Mouse (Mus musculus) myocyte (in vitro differentiated cells): ENCODE results near the gene Zfp644. TPM values are rescaled to one million over a fixed set of nuclear protein-coding genes. Genes with fewer than 3 reads are reported as not detected.

Experiments
- H3K27me3 ChIP-seq: one replicate; pipeline ENCODE4 v1.6.1; 2011; ENCODE audit not compliant: control insufficient read depth, insufficient read depth, insufficient read length
- H3K36me3 ChIP-seq: one replicate; pipeline ENCODE4 v1.6.1; 2011; ENCODE audit not compliant: control insufficient read depth, insufficient read depth
- H3K4me2 ChIP-seq: one replicate; pipeline ENCODE4 v1.6.1; 2011; ENCODE audit warnings: low read depth, control low read depth
- H3K4me3 ChIP-seq: one replicate; pipeline ENCODE4 v1.5.1; 2011; ENCODE audit warnings: mild to moderate bottlenecking, control low read depth, moderate library complexity
- H3K79me2 ChIP-seq: one replicate; pipeline ENCODE4 v1.6.1; 2011; ENCODE audit not compliant: control insufficient read depth, insufficient read depth
- H3ac ChIP-seq: one replicate; pipeline ENCODE4 v1.6.1; 2011; ENCODE audit not compliant: control insufficient read depth, insufficient read length
- CEBPB ChIP-seq: IDR thresholded peaks from 2 replicates; pipeline ENCODE4 v1.6.1; 2011; ENCODE audit warnings: mild to moderate bottlenecking, moderate library complexity; ENCODE audit not compliant: poor library complexity, insufficient read depth, severe bottlenecking
- E2F4 ChIP-seq: IDR thresholded peaks from one replicate; pipeline ENCODE4 v1.6.1; 2011; ENCODE audit warnings: mild to moderate bottlenecking, control low read depth, moderate library complexity; ENCODE audit not compliant: insufficient read depth
- MAX ChIP-seq: IDR thresholded peaks from one replicate; pipeline ENCODE4 v1.6.1; 2011; ENCODE audit warnings: low read depth, mild to moderate bottlenecking, control low read depth
- MYOD1 ChIP-seq, 3 experiments: IDR thresholded peaks; one replicate each; pipeline ENCODE4 v1.6.1; 2011; ENCODE audit warnings: control low read depth in 2 of 3, low read depth in 2 of 3, mild to moderate bottlenecking in 2 of 3, moderate library complexity in 1 of 3; ENCODE audit not compliant: insufficient read length in 2 of 3, control insufficient read depth in 1 of 3
- MYOG ChIP-seq, 3 experiments: IDR thresholded peaks; one replicate each; pipeline ENCODE4 v1.6.1; 2011; ENCODE audit warnings: control low read depth in 2 of 3, low read depth in 2 of 3, mild to moderate bottlenecking in 2 of 3; ENCODE audit not compliant: insufficient read length in 2 of 3, control insufficient read depth in 1 of 3, insufficient read depth in 1 of 3
- POLR2A ChIP-seq: IDR thresholded peaks from one replicate; pipeline ENCODE4 v1.6.1; 2011; ENCODE audit warnings: low read depth, mild to moderate bottlenecking, control low read depth, moderate library complexity; ENCODE audit not compliant: insufficient read length
- POLR2AphosphoS2 ChIP-seq: IDR thresholded peaks from one replicate; pipeline ENCODE4 v1.6.1; 2011; ENCODE audit warnings: low read depth, control low read depth; ENCODE audit not compliant: insufficient read length
- REST ChIP-seq: IDR thresholded peaks from one replicate; pipeline ENCODE4 v1.6.1; 2011; ENCODE audit warnings: mild to moderate bottlenecking, control low read depth, moderate library complexity; ENCODE audit not compliant: insufficient read depth, insufficient read length
- SRF ChIP-seq: IDR thresholded peaks from one replicate; pipeline ENCODE4 v1.6.1; 2011; ENCODE audit warnings: low read depth; ENCODE audit not compliant: control insufficient read depth, insufficient read length
- TCF12 ChIP-seq: IDR thresholded peaks from one replicate; pipeline ENCODE4 v1.6.1; 2011; ENCODE audit warnings: mild to moderate bottlenecking, control low read depth; ENCODE audit not compliant: poor library complexity, insufficient read depth, severe bottlenecking
- TCF3 ChIP-seq: IDR thresholded peaks from one replicate; pipeline ENCODE4 v1.6.1; 2011; ENCODE audit warnings: low read depth, control low read depth; ENCODE audit not compliant: insufficient read length
- USF1 ChIP-seq: IDR thresholded peaks from one replicate; pipeline ENCODE4 v1.6.1; 2011; ENCODE audit warnings: low read depth, mild to moderate bottlenecking, control low read depth, moderate library complexity
- polyA plus RNA-seq: library from polyadenylated mRNA; unstranded; fragments of >200 nt; fragmentation: generic; extraction: Trizol; gene quantifications from one replicate; pipeline ENCODE4 v1.2.1, GENCODE M21; 2012; ENCODE audit warnings: missing spikeins

Zfp644 gene
- polyA plus RNA-seq, 1 experiment = 5.1 TPM

GRCm38 (mm10) chr5:106604381-106604780 lies 92.7 kb downstream of the Zfp644 start:
- H3ac ChIP-seq = no peak overlapping the region
- H3K4me2 ChIP-seq = no peak overlapping the region
- no peaks in the 10 kb centered on the region for H3K27me3 ChIP-seq
- no peak overlapping the region for H3K4me3 ChIP-seq
- no peaks in the 10 kb centered on the region for H3K36me3 ChIP-seq
- no peaks in the 10 kb centered on the region for H3K79me2 ChIP-seq
- TF ChIP-seq CEBPB = no peak
- TF ChIP-seq TCF3 = no peak

GRCm38 (mm10) chr5:106599482-106599881 lies 97.6 kb downstream of the Zfp644 start:
- Histone ChIP-seq H3K36me3 (peaks cover 4% of the 10 kb centered on the region), H3K4me2 (no peak overlapping the region), H3K27me3 (no peaks in the 10 kb centered on the region), H3K79me2 (no peaks in the 10 kb centered on the region), H3K4me3 (no peak overlapping the region), H3ac (no peak overlapping the region)
- TF ChIP-seq TCF3 (no peak), MAX (no peak), MYOD1 (IDR thresholded peaks at IDR 0.05; ENCODE audit: control insufficient read depth in 1 of 3, insufficient read length in 2 of 3, low read depth in 2 of 3) (no peak), TCF12 (no peak), CEBPB (no peak), REST (no peak), MYOG (IDR thresholded peaks at IDR 0.05; ENCODE audit: control insufficient read depth in 1 of 3, insufficient read depth in 1 of 3, insufficient read length in 2 of 3, low read depth in 2 of 3) (no peak), POLR2A (no peak), E2F4 (no peak), SRF (no peak), POLR2AphosphoS2 (no peak), USF1 (no peak)

- no peak for TF ChIP-seq POLR2A
- no peak for TF ChIP-seq REST
- H3ac ChIP-seq = no peak overlapping the region
- H3K27me3 ChIP-seq = no peaks in the 10 kb centered on the region
- H3K36me3 ChIP-seq = peaks cover 7% of the 10 kb centered on the region
- no peak overlapping the region for H3K4me2 ChIP-seq
- no peaks in the 10 kb centered on the region for H3K79me2 ChIP-seq
- H3K4me3 ChIP-seq = no peak overlapping the region
These were observed 99.6 kb downstream of the Zfp644 start for GRCm38 (mm10) chr5:106597472-106597871.

GRCm38 (mm10) chr5:106594388-106594787 lies 102.7 kb downstream of the Zfp644 start:
- Histone ChIP-seq H3K36me3 (peaks cover 7% of the 10 kb centered on the region), H3K4me3 (no peak overlapping the region), H3K79me2 (no peaks in the 10 kb centered on the region), H3K4me2 (no peak overlapping the region), H3K27me3 (no peaks in the 10 kb centered on the region), H3ac (no peak overlapping the region)
- TF ChIP-seq POLR2A = no peak
- no peak for TF ChIP-seq SRF

- H3K4me2 ChIP-seq = no peak overlapping the region
- no peaks in the 10 kb centered on the region for H3K79me2 ChIP-seq
- TF ChIP-seq CEBPB = no peak
- TF ChIP-seq POLR2AphosphoS2 = no peak
- TF ChIP-seq TCF12 = no peak
- TF ChIP-seq E2F4 = no peak
- TF ChIP-seq TCF3 = no peak
- no peak for TF ChIP-seq POLR2A
- TF ChIP-seq MYOG (IDR thresholded peaks at IDR 0.05; ENCODE audit: control insufficient read depth in 1 of 3, insufficient read depth in 1 of 3, insufficient read length in 2 of 3, low read depth in 2 of 3) = no peak
- TF ChIP-seq SRF = no peak
These were observed 106.4 kb downstream of the Zfp644 start for GRCm38 (mm10) chr5:106590686-106591085.

GRCm38 (mm10) chr5:106589670-106590069 lies 107.4 kb downstream of the Zfp644 start:
- Histone ChIP-seq H3K79me2 (no peaks in the 10 kb centered on the region), H3ac (no peak overlapping the region), H3K27me3 (no peaks in the 10 kb centered on the region), H3K4me2 (no peak overlapping the region), H3K36me3 (peaks cover 3% of the 10 kb centered on the region), H3K4me3 (no peak overlapping the region)
- TF ChIP-seq POLR2AphosphoS2 = no peak
- TF ChIP-seq POLR2A = no peak
- no peak for TF ChIP-seq E2F4
- no peak for TF ChIP-seq TCF3
- no peak for TF ChIP-seq CEBPB
- TF ChIP-seq TCF12 = no peak
- no peak for TF ChIP-seq USF1
- TF ChIP-seq MYOD1 (IDR thresholded peaks at IDR 0.05; ENCODE audit: control insufficient read depth in 1 of 3, insufficient read length in 2 of 3, low read depth in 2 of 3) = no peak
- TF ChIP-seq REST = no peak
- no peak for TF ChIP-seq MYOG (IDR thresholded peaks at IDR 0.05; ENCODE audit: control insufficient read depth in 1 of 3, insufficient read depth in 1 of 3, insufficient read length in 2 of 3, low read depth in 2 of 3)

More at GRCm38 (mm10) chr5:106590686-106591085, 106.4 kb downstream of the Zfp644 start:
- no peak overlapping the region for H3ac ChIP-seq
- no peak overlapping the region for H3K4me3 ChIP-seq
- H3K36me3 ChIP-seq = peaks cover 3% of the 10 kb centered on the region
- H3K27me3 ChIP-seq = no peaks in the 10 kb centered on the region
